Mouse (Mus musculus): Measurements from ENCODE around the gene Ddn. TPM values are rescaled to one million over a fixed set of nuclear protein-coding genes. Genes with fewer than 3 reads are reported as not detected.

Ddn gene
- polyA plus RNA-seq, 1 experiment from 2014 or later: 1.4 TPM

GRCm38 (mm10) chr15:98774096-98774495 is 35.2 kb downstream of the Ddn start:
- Histone ChIP-seq H3K4me3 (ENCODE audit: low read length) (no peak overlapping the region), H3K4me2 (replicated peaks; ENCODE audit: low read depth, low read length) (no peak overlapping the region), H3K36me3 (ENCODE audit: control insufficient read depth, insufficient read depth, low read length) (no peaks in the 10 kb centered on the region), H3K27me3 (ENCODE audit: control insufficient read depth, insufficient read depth, low read length) (peaks cover 84% of the 10 kb centered on the region), H3K9ac (ENCODE audit: low read depth, low read length) (no peak overlapping the region), H3K9me3 (ENCODE audit: control insufficient read depth, low read length) (no peaks in the 10 kb centered on the region), H3K4me1 (ENCODE audit: control insufficient read depth, insufficient read depth, low read length) (peaks cover 29% of the 10 kb centered on the region), H3K27ac (ENCODE audit: low read depth, low read length) (no peak overlapping the region)
- ATAC-seq (ENCODE audit: low FRiP score, low TSS enrichment): no peak
- WGBS: 7% methylated on average over 15 of the region's 15 CpGs

DNA sequence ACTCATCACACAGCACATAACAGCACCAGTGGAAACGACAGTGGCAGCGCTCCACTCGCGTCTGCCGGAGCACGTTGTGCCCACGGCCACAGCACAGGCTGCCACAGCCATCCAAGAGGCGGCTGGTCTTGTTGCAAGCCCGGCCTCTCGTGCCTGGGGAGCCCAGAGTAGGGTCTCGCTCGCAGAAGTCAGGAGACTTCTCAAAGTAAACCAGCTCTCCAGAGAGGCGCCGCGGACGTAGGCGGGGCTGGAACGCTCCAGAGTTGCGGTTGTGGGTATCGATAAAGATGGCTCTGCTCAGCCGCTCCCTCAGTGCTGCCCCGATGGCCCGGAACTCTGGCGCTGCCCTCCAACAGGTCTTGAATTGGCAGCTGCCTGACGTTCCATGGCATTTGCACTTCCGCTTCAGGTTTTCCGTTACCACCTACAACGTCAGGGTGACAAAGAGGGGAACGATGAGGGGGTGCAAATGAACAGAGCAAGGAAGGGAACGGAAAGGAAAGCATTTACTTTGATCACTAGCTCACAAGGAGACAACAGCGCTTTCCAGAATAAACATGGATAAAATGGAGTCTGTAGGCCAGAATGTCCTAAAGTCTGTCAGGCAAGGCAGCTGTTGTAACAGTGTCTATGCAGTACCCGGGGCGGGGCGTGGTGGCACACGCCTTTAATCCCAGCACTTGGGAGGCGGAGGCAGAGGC is 36.6 kb downstream of the Ddn start:
- Histone ChIP-seq H3K27me3 (ENCODE audit: control insufficient read depth, insufficient read depth, low read length) (peaks cover 74% of the 10 kb centered on the region), H3K4me3 (ENCODE audit: low read length) (peak overlapping the region; percentile 36), H3K27ac (ENCODE audit: low read depth, low read length) (no peak overlapping the region), H3K4me1 (ENCODE audit: control insufficient read depth, insufficient read depth, low read length) (peaks cover 23% of the 10 kb centered on the region), H3K36me3 (ENCODE audit: control insufficient read depth, insufficient read depth, low read length) (no peaks in the 10 kb centered on the region), H3K9ac (ENCODE audit: low read depth, low read length) (no peak overlapping the region; the same call in 1 of the 2 replicates), H3K4me2 (replicated peaks; ENCODE audit: low read depth, low read length) (peak overlapping the region; percentile 50), H3K9me3 (ENCODE audit: control insufficient read depth, low read length) (no peaks in the 10 kb centered on the region)
- ATAC-seq (ENCODE audit: low FRiP score, low TSS enrichment): no peak
- WGBS: 2% methylated on average over 35 of the region's 36 CpGs

DNA sequence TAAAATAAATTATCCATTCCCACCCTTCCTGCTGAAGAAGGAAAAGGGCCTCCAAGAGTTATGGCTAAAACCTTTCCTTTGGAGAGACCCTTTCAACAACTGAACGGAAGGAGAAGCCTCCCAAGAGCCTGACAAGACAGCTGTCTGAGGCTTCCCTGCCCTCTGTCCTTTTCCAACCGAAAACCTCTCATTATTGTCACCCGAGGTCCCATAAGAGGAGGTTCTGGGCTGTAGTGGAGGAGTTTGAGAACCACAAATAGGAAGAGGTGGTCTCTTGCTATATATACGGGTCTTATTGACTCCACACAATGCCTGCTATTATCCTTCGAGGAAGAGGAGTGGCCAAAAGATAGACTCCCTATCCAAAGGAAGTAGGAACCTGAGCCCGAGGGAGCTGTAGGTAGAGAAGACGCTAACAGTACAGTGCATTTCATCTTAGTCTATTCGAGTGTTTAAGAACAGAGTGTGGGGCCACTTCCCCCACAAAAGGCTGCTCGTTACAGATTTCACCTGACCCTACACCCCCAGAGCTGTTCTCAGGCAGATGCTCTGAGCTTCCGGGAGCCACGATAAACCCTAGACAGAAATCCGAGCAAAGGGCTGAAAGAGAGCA is 37.4 kb downstream of the Ddn start:
- WGBS: 3% methylated on average over 12 of the region's 12 CpGs
- Histone ChIP-seq H3K4me3 (ENCODE audit: low read length) (peak overlapping the region; percentile 36), H3K27me3 (ENCODE audit: control insufficient read depth, insufficient read depth, low read length) (peaks cover 67% of the 10 kb centered on the region), H3K9ac (ENCODE audit: low read depth, low read length) (no peak overlapping the region; the same call in 1 of the 2 replicates), H3K36me3 (ENCODE audit: control insufficient read depth, insufficient read depth, low read length) (no peaks in the 10 kb centered on the region), H3K4me2 (replicated peaks; ENCODE audit: low read depth, low read length) (peak overlapping the region; percentile 50), H3K9me3 (ENCODE audit: control insufficient read depth, low read length) (no peaks in the 10 kb centered on the region), H3K4me1 (ENCODE audit: control insufficient read depth, insufficient read depth, low read length) (peaks cover 19% of the 10 kb centered on the region), H3K27ac (ENCODE audit: low read depth, low read length) (no peak overlapping the region)
- ATAC-seq (ENCODE audit: low FRiP score, low TSS enrichment): no peak

GRCm38 (mm10) chr15:98768259-98768658 is 41.0 kb downstream of the Ddn start:
- H3K4me3 ChIP-seq (ENCODE audit: low read length): no peak overlapping the region
- no peak for ATAC-seq (ENCODE audit: low FRiP score, low TSS enrichment)
- H3K27ac ChIP-seq (ENCODE audit: low read depth, low read length): no peak overlapping the region
- H3K9me3 ChIP-seq (ENCODE audit: control insufficient read depth, low read length): no peaks in the 10 kb centered on the region
- WGBS: 29% methylated on average over 5 of the region's 5 CpGs
- H3K9ac ChIP-seq (ENCODE audit: low read depth, low read length): no peak overlapping the region
- peaks cover 9% of the 10 kb centered on the region; the same call in 1 of the 2 replicates for H3K4me1 ChIP-seq (ENCODE audit: control insufficient read depth, insufficient read depth, low read length)
- no peak overlapping the region for H3K4me2 ChIP-seq (replicated peaks; ENCODE audit: low read depth, low read length)
- no peaks in the 10 kb centered on the region for H3K36me3 ChIP-seq (ENCODE audit: control insufficient read depth, insufficient read depth, low read length)
- H3K27me3 ChIP-seq (ENCODE audit: control insufficient read depth, insufficient read depth, low read length): peaks cover 30% of the 10 kb centered on the region

GRCm38 (mm10) chr15:98765929-98766328 is 43.4 kb downstream of the Ddn start:
- no peak overlapping the region for H3K9ac ChIP-seq (ENCODE audit: low read depth, low read length)
- ATAC-seq (ENCODE audit: low FRiP score, low TSS enrichment): no peak
- 73% methylated on average over 4 of the region's 4 CpGs for WGBS

DNA sequence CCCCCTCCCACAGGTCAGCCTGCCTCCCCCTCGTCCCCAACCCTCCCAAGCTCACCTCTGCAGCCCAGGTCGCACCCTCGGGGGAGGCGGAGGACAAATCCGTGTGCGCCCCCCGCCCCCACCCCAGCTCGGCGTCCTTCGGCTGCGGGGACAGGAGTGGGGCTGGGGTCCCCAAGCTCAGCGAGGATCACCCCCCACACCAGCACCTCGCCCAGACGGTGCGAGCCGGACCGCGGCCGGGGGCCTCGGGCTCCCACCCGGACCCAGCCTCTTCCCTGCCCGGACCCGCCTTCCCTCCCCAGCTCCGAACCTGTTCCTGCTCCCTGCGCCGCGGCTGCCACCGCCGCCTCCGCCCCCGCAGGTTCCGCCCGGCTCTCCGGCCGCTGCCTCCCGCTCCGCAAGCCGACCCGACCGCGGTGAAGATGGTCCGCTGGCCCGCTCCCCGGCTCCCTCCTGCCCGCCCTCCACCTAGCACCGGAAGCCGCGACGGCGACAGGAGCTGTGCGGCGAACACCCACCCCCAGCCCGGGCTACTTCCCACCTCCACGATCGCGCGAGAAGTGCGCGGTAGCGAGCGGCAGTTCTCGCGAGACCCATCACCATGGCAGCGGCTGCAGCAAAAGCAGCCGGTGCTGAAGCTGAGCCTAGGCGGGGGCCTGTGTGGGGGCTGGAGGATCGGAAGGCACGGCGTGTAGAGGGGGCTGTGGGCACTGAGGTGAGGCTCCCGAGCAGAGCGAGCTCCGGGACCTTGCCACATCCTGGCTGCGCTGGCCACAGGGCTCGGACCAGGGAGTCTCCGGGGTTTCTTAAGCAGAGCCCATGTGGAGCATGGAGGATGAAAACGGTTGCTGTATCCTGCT is 46.4 kb downstream of the Ddn start, which contains the start of gene Arf3:
TSS of gene Arf3 (minus strand) at position 545 of the 860 bp plus-strand sequence.
- Histone ChIP-seq H3K4me1 (ENCODE audit: control insufficient read depth, insufficient read depth, low read length) (peaks cover 11% of the 10 kb centered on the region), H3K27me3 (ENCODE audit: control insufficient read depth, insufficient read depth, low read length) (no peaks in the 10 kb centered on the region), H3K9me3 (ENCODE audit: control insufficient read depth, low read length) (no peaks in the 10 kb centered on the region), H3K36me3 (ENCODE audit: control insufficient read depth, insufficient read depth, low read length) (peaks cover 14% of the 10 kb centered on the region), H3K4me3 (ENCODE audit: low read length) (peak within 1 kb of the TSS; percentile 99), H3K4me2 (replicated peaks; ENCODE audit: low read depth, low read length) (peak within 1 kb of the TSS; percentile 76), H3K9ac (ENCODE audit: low read depth, low read length) (peak within 1 kb of the TSS; percentile 94), H3K27ac (ENCODE audit: low read depth, low read length) (peak within 1 kb of the TSS; percentile 90)
- peak; percentile 95 for ATAC-seq (ENCODE audit: low FRiP score, low TSS enrichment)
- WGBS: under 1% methylated on average over 62 of the region's 76 CpGs

More at GRCm38 (mm10) chr15:98765929-98766328, 43.4 kb downstream of the Ddn start:
- Histone ChIP-seq H3K27ac (ENCODE audit: low read depth, low read length) (no peak overlapping the region), H3K4me3 (ENCODE audit: low read length) (no peak overlapping the region), H3K4me1 (ENCODE audit: control insufficient read depth, insufficient read depth, low read length) (peaks cover 10% of the 10 kb centered on the region), H3K9me3 (ENCODE audit: control insufficient read depth, low read length) (no peaks in the 10 kb centered on the region), H3K36me3 (ENCODE audit: control insufficient read depth, insufficient read depth, low read length) (peaks cover 4% of the 10 kb centered on the region; the same call in 1 of the 2 replicates), H3K27me3 (ENCODE audit: control insufficient read depth, insufficient read depth, low read length) (peaks cover 9% of the 10 kb centered on the region), H3K4me2 (replicated peaks; ENCODE audit: low read depth, low read length) (no peak overlapping the region)

DNA sequence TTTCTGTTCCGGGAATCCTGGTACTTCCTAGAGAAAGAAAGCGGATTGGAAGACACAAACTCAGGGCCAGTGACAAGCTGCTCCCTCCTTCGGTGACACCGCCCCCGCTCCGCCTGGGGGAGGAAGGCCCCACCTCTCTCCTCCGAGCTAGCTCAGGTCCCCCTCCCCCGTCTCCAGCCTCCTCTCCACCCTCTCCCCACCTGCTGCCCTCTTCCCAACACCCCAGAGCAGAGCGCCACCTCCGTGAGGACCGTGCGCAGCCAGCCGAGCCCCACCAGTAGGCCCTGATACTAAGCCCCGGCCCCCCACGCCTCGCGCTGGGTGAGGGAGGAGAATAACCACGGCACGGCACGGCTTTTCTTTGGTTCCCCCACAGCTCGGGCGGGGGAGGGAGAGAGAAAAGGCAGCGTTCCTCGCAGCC is 47.1 kb downstream of the Ddn start:
- H3K4me3 ChIP-seq (ENCODE audit: low read length): peak overlapping the region; percentile 99
- H3K9me3 ChIP-seq (ENCODE audit: control insufficient read depth, low read length): no peaks in the 10 kb centered on the region
- WGBS: under 1% methylated on average over 21 of the region's 24 CpGs
- no peaks in the 10 kb centered on the region for H3K27me3 ChIP-seq (ENCODE audit: control insufficient read depth, insufficient read depth, low read length)
- peaks cover 11% of the 10 kb centered on the region for H3K4me1 ChIP-seq (ENCODE audit: control insufficient read depth, insufficient read depth, low read length)
- H3K4me2 ChIP-seq (replicated peaks; ENCODE audit: low read depth, low read length): peak overlapping the region; percentile 76
- H3K36me3 ChIP-seq (ENCODE audit: control insufficient read depth, insufficient read depth, low read length): peaks cover 14% of the 10 kb centered on the region
- H3K9ac ChIP-seq (ENCODE audit: low read depth, low read length): peak overlapping the region; percentile 94
- peak overlapping the region; percentile 90 for H3K27ac ChIP-seq (ENCODE audit: low read depth, low read length)
- peak; percentile 84 for ATAC-seq (ENCODE audit: low FRiP score, low TSS enrichment)

GRCm38 (mm10) chr15:98754125-98754524 is 55.2 kb downstream of the Ddn start:
- Histone ChIP-seq H3K9me3 (ENCODE audit: control insufficient read depth, low read length) (no peaks in the 10 kb centered on the region), H3K4me3 (ENCODE audit: low read length) (no peak overlapping the region), H3K4me1 (ENCODE audit: control insufficient read depth, insufficient read depth, low read length) (no peaks in the 10 kb centered on the region), H3K27ac (ENCODE audit: low read depth, low read length) (no peak overlapping the region), H3K4me2 (replicated peaks; ENCODE audit: low read depth, low read length) (no peak overlapping the region), H3K36me3 (ENCODE audit: control insufficient read depth, insufficient read depth, low read length) (peaks cover 8% of the 10 kb centered on the region), H3K27me3 (ENCODE audit: control insufficient read depth, insufficient read depth, low read length) (no peaks in the 10 kb centered on the region), H3K9ac (ENCODE audit: low read depth, low read length) (no peak overlapping the region)
- no peak for ATAC-seq (ENCODE audit: low FRiP score, low TSS enrichment)
- 97% methylated on average over 2 of the region's 2 CpGs for WGBS

All from kidney, embryonic 14.5 days (tissue).